Mouse (Mus musculus): ENCODE data around the gene Thada. TPM values are rescaled to one million over a fixed set of nuclear protein-coding genes. Genes with fewer than 3 reads are reported as not detected.

The Thada gene
- polyA plus RNA-seq, 1 experiment: 9.4 TPM

DNA sequence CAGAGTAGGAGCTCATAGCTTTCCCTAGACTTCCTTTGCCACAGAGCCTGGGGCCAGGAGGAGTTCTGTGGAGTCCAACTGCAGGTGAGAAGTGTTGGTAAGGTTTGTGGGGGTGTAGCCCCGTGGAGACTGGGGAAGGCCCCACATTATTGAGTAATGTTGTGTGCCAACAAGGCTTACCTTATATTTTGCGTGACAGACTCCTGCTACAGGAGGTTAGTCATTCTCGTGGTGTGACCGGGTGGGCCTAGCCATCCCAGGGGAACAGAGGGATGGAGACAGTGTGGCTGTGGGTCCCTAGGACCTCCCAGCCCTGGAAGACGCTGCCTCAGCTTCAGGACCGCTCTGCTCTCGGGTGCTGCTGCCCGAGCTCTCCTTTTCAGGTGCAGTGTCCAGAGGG is 301.9 kb downstream of the Thada start:
- Histone ChIP-seq H3K27me3 (replicated peaks; ENCODE audit: control insufficient read depth, insufficient read depth, low read length) (no peaks in the 10 kb centered on the region), H3K36me3 (ENCODE audit: control insufficient read depth, insufficient read depth, low read length) (no peaks in the 10 kb centered on the region), H3K27ac (ENCODE audit: insufficient read depth, low read depth, low read length) (no peak overlapping the region), H3K4me3 (ENCODE audit: insufficient read depth, low read depth, low read length) (no peak overlapping the region), H3K4me1 (ENCODE audit: control insufficient read depth, insufficient read depth, low read length) (peaks cover 3% of the 10 kb centered on the region; the same call in 1 of the 2 replicates)
- DNase-seq: no peak
- 94% methylated on average over 8 of the region's 8 CpGs for WGBS
- TF ChIP-seq POLR2A (IDR thresholded peaks at IDR 0.05; ENCODE audit: low read depth, low read length) (no peak), CTCF (conservative IDR thresholded peaks at IDR 0.05; ENCODE audit: insufficient read depth, insufficient read length, low read depth, low read length) (no peak)

GRCm38 (mm10) chr17:84163066-84163785 is 302.8 kb downstream of the Thada start:
- TF ChIP-seq CTCF (conservative IDR thresholded peaks at IDR 0.05; ENCODE audit: insufficient read depth, insufficient read length, low read depth, low read length) (no peak), POLR2A (IDR thresholded peaks at IDR 0.05; ENCODE audit: low read depth, low read length) (no peak)
- Histone ChIP-seq H3K4me1 (ENCODE audit: control insufficient read depth, insufficient read depth, low read length) (peaks cover 13% of the 10 kb centered on the region), H3K27me3 (replicated peaks; ENCODE audit: control insufficient read depth, insufficient read depth, low read length) (no peaks in the 10 kb centered on the region), H3K27ac (ENCODE audit: insufficient read depth, low read depth, low read length) (no peak overlapping the region), H3K4me3 (ENCODE audit: insufficient read depth, low read depth, low read length) (no peak overlapping the region), H3K36me3 (ENCODE audit: control insufficient read depth, insufficient read depth, low read length) (no peaks in the 10 kb centered on the region)
- WGBS: 86% methylated on average over 12 of the region's 12 CpGs
- DNase-seq: no peak

DNA sequence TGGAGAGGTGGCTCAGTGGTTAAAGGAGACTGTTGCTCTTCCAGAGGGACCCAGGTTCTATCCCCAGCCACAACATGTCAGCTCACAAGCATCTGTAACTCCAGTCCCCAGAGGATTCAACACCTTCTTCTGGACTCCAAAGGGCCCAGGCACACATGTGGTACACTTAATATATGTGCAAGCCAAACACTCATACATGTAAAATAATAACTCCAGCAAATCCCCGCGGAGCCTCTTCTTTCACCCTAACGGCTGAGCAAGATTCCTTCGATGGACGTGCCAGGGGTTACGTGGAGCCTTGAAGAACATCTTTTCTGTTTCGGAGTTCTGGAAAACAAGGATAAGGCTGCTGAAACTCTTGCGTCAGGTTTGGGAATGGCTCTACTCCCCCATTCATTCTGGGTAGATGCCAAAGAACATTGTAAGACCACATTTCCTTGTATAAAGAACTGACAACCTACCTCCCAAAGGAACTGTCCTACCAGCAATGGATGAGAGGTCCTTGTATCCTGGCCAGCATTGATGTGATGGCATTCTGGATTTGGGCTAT is 303.7 kb downstream of the Thada start:
- Histone ChIP-seq H3K4me3 (ENCODE audit: insufficient read depth, low read depth, low read length) (no peak overlapping the region), H3K27ac (ENCODE audit: insufficient read depth, low read depth, low read length) (no peak overlapping the region), H3K4me1 (ENCODE audit: control insufficient read depth, insufficient read depth, low read length) (peaks cover 22% of the 10 kb centered on the region), H3K27me3 (replicated peaks; ENCODE audit: control insufficient read depth, insufficient read depth, low read length) (no peaks in the 10 kb centered on the region), H3K36me3 (ENCODE audit: control insufficient read depth, insufficient read depth, low read length) (no peaks in the 10 kb centered on the region)
- TF ChIP-seq POLR2A (IDR thresholded peaks at IDR 0.05; ENCODE audit: low read depth, low read length): no peak
- TF ChIP-seq CTCF (conservative IDR thresholded peaks at IDR 0.05; ENCODE audit: insufficient read depth, insufficient read length, low read depth, low read length): no peak
- WGBS: 85% methylated on average over 8 of the region's 8 CpGs
- no peak for DNase-seq

- no peaks in the 10 kb centered on the region for H3K27me3 ChIP-seq (replicated peaks; ENCODE audit: control insufficient read depth, insufficient read depth, low read length)
- no peak for DNase-seq
- H3K36me3 ChIP-seq (ENCODE audit: control insufficient read depth, insufficient read depth, low read length): no peaks in the 10 kb centered on the region
- no peak overlapping the region for H3K27ac ChIP-seq (ENCODE audit: insufficient read depth, low read depth, low read length)
- 63% methylated on average over 6 of the region's 6 CpGs for WGBS
- TF ChIP-seq POLR2A (IDR thresholded peaks at IDR 0.05; ENCODE audit: low read depth, low read length) (no peak), CTCF (conservative IDR thresholded peaks at IDR 0.05; ENCODE audit: insufficient read depth, insufficient read length, low read depth, low read length) (no peak)
- H3K4me1 ChIP-seq (ENCODE audit: control insufficient read depth, insufficient read depth, low read length): peaks cover 28% of the 10 kb centered on the region
- no peak overlapping the region for H3K4me3 ChIP-seq (ENCODE audit: insufficient read depth, low read depth, low read length)
Measured at GRCm38 (mm10) chr17:84161231-84161854, 304.7 kb downstream of the Thada start.

- no peak for TF ChIP-seq CTCF (conservative IDR thresholded peaks at IDR 0.05; ENCODE audit: insufficient read depth, insufficient read length, low read depth, low read length)
- no peak for TF ChIP-seq POLR2A (IDR thresholded peaks at IDR 0.05; ENCODE audit: low read depth, low read length)
- H3K4me1 ChIP-seq (ENCODE audit: control insufficient read depth, insufficient read depth, low read length): peaks cover 37% of the 10 kb centered on the region
- DNase-seq: peak; percentile 49
- H3K36me3 ChIP-seq (ENCODE audit: control insufficient read depth, insufficient read depth, low read length): no peaks in the 10 kb centered on the region
- no peak overlapping the region for H3K27ac ChIP-seq (ENCODE audit: insufficient read depth, low read depth, low read length)
- no peak overlapping the region for H3K4me3 ChIP-seq (ENCODE audit: insufficient read depth, low read depth, low read length)
- no peaks in the 10 kb centered on the region for H3K27me3 ChIP-seq (replicated peaks; ENCODE audit: control insufficient read depth, insufficient read depth, low read length)
- 56% methylated on average over 15 of the region's 15 CpGs for WGBS
Measured at GRCm38 (mm10) chr17:84158891-84159290, 307.1 kb downstream of the Thada start.

GRCm38 (mm10) chr17:84158461-84158795 is 307.6 kb downstream of the Thada start:
- Histone ChIP-seq H3K27me3 (replicated peaks; ENCODE audit: control insufficient read depth, insufficient read depth, low read length) (no peaks in the 10 kb centered on the region), H3K36me3 (ENCODE audit: control insufficient read depth, insufficient read depth, low read length) (no peaks in the 10 kb centered on the region), H3K4me1 (ENCODE audit: control insufficient read depth, insufficient read depth, low read length) (peaks cover 37% of the 10 kb centered on the region), H3K4me3 (ENCODE audit: insufficient read depth, low read depth, low read length) (no peak overlapping the region), H3K27ac (ENCODE audit: insufficient read depth, low read depth, low read length) (peak overlapping the region; percentile 91)
- no peak for DNase-seq
- TF ChIP-seq POLR2A (IDR thresholded peaks at IDR 0.05; ENCODE audit: low read depth, low read length) (no peak), CTCF (conservative IDR thresholded peaks at IDR 0.05; ENCODE audit: insufficient read depth, insufficient read length, low read depth, low read length) (no peak)
- WGBS: 59% methylated on average over 12 of the region's 12 CpGs

GRCm38 (mm10) chr17:84157743-84158460 is 308.1 kb downstream of the Thada start:
- Histone ChIP-seq H3K27ac (ENCODE audit: insufficient read depth, low read depth, low read length) (peak overlapping the region; percentile 91), H3K4me1 (ENCODE audit: control insufficient read depth, insufficient read depth, low read length) (peaks cover 37% of the 10 kb centered on the region), H3K4me3 (ENCODE audit: insufficient read depth, low read depth, low read length) (no peak overlapping the region), H3K36me3 (ENCODE audit: control insufficient read depth, insufficient read depth, low read length) (no peaks in the 10 kb centered on the region), H3K27me3 (replicated peaks; ENCODE audit: control insufficient read depth, insufficient read depth, low read length) (no peaks in the 10 kb centered on the region)
- TF ChIP-seq CTCF (conservative IDR thresholded peaks at IDR 0.05; ENCODE audit: insufficient read depth, insufficient read length, low read depth, low read length) (no peak), POLR2A (IDR thresholded peaks at IDR 0.05; ENCODE audit: low read depth, low read length) (no peak)
- DNase-seq: peak; percentile 69
- WGBS: 53% methylated on average over 6 of the region's 6 CpGs
